Mouse (Mus musculus): ENCODE measurements at regions not wholly inside any gene's neighbourhood (a gene's known extent, or its start where the extent isn't known, plus 50 kb on each side); places are given as distances from the start of the nearest gene placed in this dataset.

DNA sequence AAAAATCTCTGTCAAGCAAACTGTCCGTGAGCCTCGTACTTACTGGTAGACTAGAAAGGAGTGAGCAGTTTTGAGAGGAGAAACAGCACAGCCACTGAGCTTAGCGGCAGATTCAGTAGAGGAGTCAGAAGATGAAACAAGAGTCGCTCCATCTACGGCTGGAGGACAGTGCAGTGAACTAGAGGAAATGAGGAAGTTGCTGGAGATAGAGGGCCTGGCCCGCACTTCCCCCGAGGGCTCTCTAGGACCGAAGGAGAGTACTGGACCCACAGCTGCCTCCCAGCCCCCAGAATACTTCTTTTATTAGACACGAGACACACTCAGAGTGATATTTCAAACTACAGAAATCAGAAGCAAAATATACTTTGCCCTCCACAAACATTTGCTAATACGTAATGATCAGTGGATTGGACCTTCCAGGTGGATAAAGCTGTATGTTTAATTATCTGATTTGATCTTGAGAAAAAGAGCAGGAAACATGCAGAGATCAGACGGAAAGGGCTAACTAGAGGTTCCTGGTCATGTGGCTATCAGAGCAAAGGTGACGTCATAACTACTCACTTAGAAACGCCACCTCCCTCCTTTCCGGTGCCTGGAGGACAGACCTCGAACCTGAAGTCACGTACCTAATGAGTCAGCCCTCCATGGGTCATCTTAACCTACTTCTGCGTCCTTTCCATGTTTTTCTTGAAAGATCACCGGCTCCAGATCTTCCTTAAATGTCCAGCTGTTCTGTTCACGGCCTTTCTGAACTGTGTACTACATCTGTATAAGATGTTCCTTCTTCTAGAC is 277.9 kb downstream of the Basp1 start:
- TF ChIP-seq CTCF (conservative IDR thresholded peaks at IDR 0.05; ENCODE audit: low read length) (no peak), POU5F1 (IDR thresholded peaks at IDR 0.05; ENCODE audit: borderline replicate concordance, low read length) (no peak), NANOG (IDR thresholded peaks at IDR 0.05; ENCODE audit: borderline replicate concordance, low read length) (no peak)
